Mouse (Mus musculus) heart, postnatal 14 days (tissue): ENCODE data around the gene Zcrb1. TPM values are rescaled to one million over a fixed set of nuclear protein-coding genes. Genes with fewer than 3 reads are reported as not detected.
A peak's percentile ranks its signal among the peaks of the same experiment; 100 is the strongest.

ENCODE experiments used
- DNase-seq, 2 experiments: peaks; one replicate each; pipeline ENCODE4 v3.0.0; 2021 to 2022
- intact Hi-C: fragments of 180-260 bp; cut with DNase I; formaldehyde crosslinking; loops from one replicate; pipeline ENCODE4 v1.15.1; 2025
- long read RNA-seq, 2 experiments: library from polyadenylated mRNA; stranded (forward); transcript quantifications; one replicate each; pipeline ENCODE4 v2.0.0; 2021
- total RNA-seq, 2 experiments: library from RNA; stranded (reverse); gene quantifications; 2 replicates each; pipeline ENCODE4 v1.2.3; 2021

Gene Zcrb1
- total RNA-seq, result 10 to 100 TPM; 69.5 to 72.8 TPM
- long read RNA-seq, experiment 1, transcript Zcrb1-201 (8 exons, 877 nt), result major isoform, 90 of 108 reads
- long read RNA-seq, experiment 1, partial matches to known transcripts, result 2 of 108 reads
- long read RNA-seq, experiment 1, other reads (novel, unspliced or antisense), result 11 of 108 reads
- long read RNA-seq, experiment 2, transcript Zcrb1-201 (8 exons, 877 nt), result major isoform, 60 of 70 reads
- long read RNA-seq, experiment 2, transcript Zcrb1-208 (8 exons, 850 nt), result minor isoform, 7 of 70 reads
- long read RNA-seq, experiment 2, partial matches to known transcripts, result 0 of 70 reads
- long read RNA-seq, experiment 2, other reads (novel, unspliced or antisense), result 3 of 70 reads

- DNase-seq, result peak; percentile 89
- intact Hi-C loops, result loop anchor here (2.0 kb wide), 2 partner anchors 61 to 123 kb away; partner anchors contain the start of genes Gxylt1 and Yaf2
These were observed at the start of gene Zcrb1, which contains the start of gene Pphln1 for GRCm38 (mm10) chr15:93397826-93398698. Gene Zcrb1, minus strand, starts transcription at chr15:93398334. Gene Pphln1, plus strand, starts transcription at chr15:93398350.

GRCm38 (mm10) chr15:93443676-93444075, 45.5 kb upstream of the Zcrb1 start:
- DNase-seq, result no peak

GRCm38 (mm10) chr15:93442271-93442670, 44.1 kb upstream of the Zcrb1 start:
- intact Hi-C loops, result loop anchor here (10.0 kb wide), 1 partner anchor 773 kb away; no protein-coding TSS in a partner anchor
- DNase-seq, result no peak

More at GRCm38 (mm10) chr15:93443676-93444075, 45.5 kb upstream of the Zcrb1 start:
- intact Hi-C loops, result loop anchor here (10.0 kb wide), 1 partner anchor 771 kb away; no protein-coding TSS in a partner anchor

DNA sequence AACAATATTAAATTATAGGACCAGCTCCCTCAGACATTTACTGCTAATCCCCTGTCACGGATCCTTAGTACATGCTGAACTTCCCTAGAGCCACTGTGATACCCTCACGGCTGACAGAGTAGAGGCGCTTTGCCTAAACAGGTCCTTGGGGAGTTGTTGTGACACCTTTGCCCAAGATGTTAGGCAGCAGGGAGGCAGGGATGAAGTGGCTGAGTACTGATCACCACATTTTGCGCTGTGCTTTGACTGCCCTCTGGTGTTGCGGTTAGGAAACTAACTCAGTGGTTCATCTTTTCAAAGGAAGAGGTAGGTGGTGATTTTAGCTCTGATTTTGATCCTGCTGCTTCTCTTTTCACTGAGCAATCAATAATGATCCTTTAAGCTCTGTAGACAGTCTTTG, 40.5 kb upstream of the Zcrb1 start:
- peak; percentile 54 to 74 for DNase-seq
- intact Hi-C loops, result loop anchor here (1.0 to 5.0 kb wide), 3 partner anchors 56 to 173 kb away; no protein-coding TSS in a partner anchor

DNA sequence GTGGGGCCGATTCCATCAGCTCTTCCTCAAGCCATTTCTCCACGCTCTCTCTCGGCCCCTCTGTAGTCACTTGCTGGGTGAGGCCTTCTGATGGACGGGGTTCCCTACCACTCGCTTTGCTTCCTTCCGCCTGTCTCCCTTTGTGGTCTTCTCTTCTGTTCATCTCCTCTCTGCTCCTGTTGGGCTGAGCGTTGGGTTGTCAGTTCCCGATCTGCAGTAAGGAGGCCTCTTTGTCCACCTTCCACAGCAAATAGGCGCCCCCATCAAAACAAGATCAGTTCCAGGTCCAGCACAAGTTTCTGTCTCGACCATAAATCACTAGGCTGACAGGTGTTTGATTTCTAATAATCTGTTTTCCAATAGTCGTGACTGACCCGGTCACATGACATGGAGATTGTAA, 37.9 kb upstream of the Zcrb1 start:
- intact Hi-C loops, result loop anchor here (5.0 kb wide), 2 partner anchors 54 to 141 kb away; no protein-coding TSS in a partner anchor
- no peak for DNase-seq

- peak in 1 of 2 experiments; percentile 10 for DNase-seq
- intact Hi-C loops, result no loop called here
These were observed 35.7 kb upstream of the Zcrb1 start for GRCm38 (mm10) chr15:93433811-93434210.

DNA sequence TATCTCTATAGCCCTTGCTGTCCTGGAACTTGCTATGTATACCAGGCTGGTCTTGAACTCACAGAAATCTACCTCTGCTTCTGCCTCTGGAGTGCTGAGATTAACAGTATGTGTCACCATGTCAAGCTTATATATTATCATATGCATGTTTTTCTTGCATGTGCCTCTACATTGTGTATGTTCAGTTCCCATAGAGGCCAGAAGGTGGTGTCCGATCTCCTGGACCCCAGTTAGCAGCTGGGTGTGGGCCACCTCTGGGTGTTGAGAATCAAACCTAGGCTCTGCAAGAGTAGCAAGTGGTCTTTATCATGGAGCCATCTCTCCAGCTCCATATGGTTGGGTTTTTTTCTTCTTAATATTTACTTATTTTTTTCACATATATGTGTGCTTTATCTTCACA, 24.4 kb upstream of the Zcrb1 start:
- intact Hi-C loops, result no loop called here
- DNase-seq, result no peak

DNA sequence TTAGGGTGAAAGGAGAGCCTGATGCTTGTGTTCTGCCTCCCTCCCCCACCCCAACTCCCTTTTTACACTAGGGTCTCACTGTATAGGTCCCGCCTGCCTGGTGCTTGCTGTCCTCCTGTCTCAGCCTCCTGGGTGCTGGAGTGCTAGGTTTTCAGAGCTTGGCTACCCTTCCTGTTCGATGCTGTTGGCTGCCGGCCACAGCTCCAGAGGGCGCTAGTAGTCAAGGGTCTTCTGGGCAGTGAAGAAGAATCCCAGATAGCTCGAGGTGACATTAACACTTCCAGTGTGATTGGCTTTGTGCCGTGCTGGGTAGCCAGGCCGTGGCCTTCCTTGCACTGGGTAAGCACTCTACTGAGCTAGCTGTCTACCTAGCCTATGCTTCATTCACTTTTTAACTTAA, 22.5 kb upstream of the Zcrb1 start:
- peak in 1 of 2 experiments; percentile 20 for DNase-seq
- intact Hi-C loops, result no loop called here

GRCm38 (mm10) chr15:93416300-93416699, 18.2 kb upstream of the Zcrb1 start:
- intact Hi-C loops, result no loop called here
- DNase-seq, result peak in 1 of 2 experiments; percentile 6

- intact Hi-C loops, result no loop called here
- no peak for DNase-seq
These were observed 16.3 kb upstream of the Zcrb1 start for GRCm38 (mm10) chr15:93414456-93414855.

- DNase-seq, result no peak
- intact Hi-C loops, result no loop called here
These were observed 14.3 kb upstream of the Zcrb1 start for GRCm38 (mm10) chr15:93412445-93412844.

- intact Hi-C loops, result no loop called here
These were observed 8.4 kb upstream of the Zcrb1 start for GRCm38 (mm10) chr15:93406492-93406891.

GRCm38 (mm10) chr15:93405446-93405986, 7.4 kb upstream of the Zcrb1 start:
- intact Hi-C loops, result no loop called here

More at GRCm38 (mm10) chr15:93406492-93406891, 8.4 kb upstream of the Zcrb1 start:
- no peak for DNase-seq

GRCm38 (mm10) chr15:93404849-93405248, 6.7 kb upstream of the Zcrb1 start:
- no peak for DNase-seq
- intact Hi-C loops, result no loop called here

More at GRCm38 (mm10) chr15:93405446-93405986, 7.4 kb upstream of the Zcrb1 start:
- no peak for DNase-seq

DNA sequence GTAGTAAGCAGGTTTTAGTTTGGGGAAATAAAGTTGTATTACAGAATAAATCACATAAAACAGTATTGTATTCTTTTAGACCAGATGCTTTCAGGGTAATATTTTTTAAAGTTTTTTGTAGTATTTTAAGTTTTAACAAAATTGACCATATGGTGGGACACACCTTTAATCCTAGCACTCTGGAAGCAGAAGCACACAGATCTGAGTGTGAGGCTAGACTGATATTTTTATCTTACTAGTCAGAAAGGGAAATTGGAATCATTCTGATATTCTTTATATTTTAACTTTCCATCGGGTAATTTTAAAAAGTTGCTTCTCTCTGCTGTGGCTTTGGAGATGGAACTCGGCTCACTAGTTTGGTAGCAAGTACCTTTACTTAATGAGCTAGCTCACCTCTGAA, 4.6 kb upstream of the Zcrb1 start:
- DNase-seq, result no peak
- intact Hi-C loops, result no loop called here

DNA sequence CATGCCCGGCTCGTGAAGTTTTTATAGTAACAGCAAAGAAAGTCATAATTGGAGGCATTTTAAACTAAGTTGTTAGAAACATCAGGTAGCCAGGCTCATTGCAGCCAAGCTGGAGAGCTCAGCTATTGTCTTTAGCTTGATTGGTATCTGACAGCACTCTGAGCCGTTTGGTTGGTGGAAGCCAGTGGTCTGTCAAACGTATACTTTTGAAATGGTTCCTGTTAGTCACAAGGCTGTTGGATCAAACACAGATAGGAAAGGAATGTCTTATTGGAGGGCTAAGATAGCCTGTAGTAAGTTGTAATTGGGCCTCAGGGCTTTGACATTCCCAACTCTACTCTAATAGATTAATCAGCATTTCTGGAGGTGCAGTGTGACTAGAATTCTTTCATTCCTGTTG, 3.3 kb upstream of the Zcrb1 start:
- intact Hi-C loops, result no loop called here
- no peak for DNase-seq

GRCm38 (mm10) chr15:93398699-93399540, 786 bp upstream of the Zcrb1 start:
- intact Hi-C loops, result loop anchor here (2.0 kb wide), 2 partner anchors 62 to 124 kb away; partner anchors contain the start of genes Gxylt1 and Yaf2
- no peak for DNase-seq

- intact Hi-C loops, result no loop called here
- no peak for DNase-seq
These were observed 865 bp downstream of the Zcrb1 start for GRCm38 (mm10) chr15:93397269-93397668.

DNA sequence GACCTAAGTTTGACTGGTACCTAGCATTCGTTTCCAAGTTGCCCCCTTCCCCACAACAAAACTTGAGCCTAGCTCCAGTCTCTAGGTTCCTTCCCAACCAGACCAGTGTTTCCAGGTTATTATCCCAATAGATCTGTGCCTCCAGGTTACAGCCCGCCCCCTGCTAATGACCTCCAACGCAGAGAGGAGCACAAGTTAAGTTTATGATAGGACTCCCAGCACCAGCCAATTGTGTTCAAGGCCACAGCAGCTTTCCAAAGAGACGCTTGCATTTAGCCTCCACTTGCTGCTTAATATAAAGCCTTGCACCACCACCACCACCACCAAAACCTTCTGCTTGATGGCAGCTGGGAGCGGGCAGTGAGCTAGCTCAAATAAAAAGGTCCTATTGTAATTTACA, 16.8 kb downstream of the Zcrb1 start:
- no peak for DNase-seq
- intact Hi-C loops, result loop anchor here (5.0 kb wide), 1 partner anchor 56 kb away; no protein-coding TSS in a partner anchor
